Mouse (Mus musculus) liver, postnatal 0 days (tissue): ENCODE results near the gene Wdr60.

Experiments
- CTCF ChIP-seq: sonication (generic); IDR thresholded peaks from 2 replicates; pipeline ENCODE4 v1.5.1; 2016; ENCODE audit warnings: antibody characterized with exemption, low read depth
- EP300 ChIP-seq: IDR thresholded peaks from 2 replicates; pipeline ENCODE4 v1.6.1; 2016; ENCODE audit warnings: antibody characterized with exemption, low read depth, mild to moderate bottlenecking

GRCm38 (mm10) chr12:116273733-116274132 lies 10.9 kb upstream of the Wdr60 start:
- TF ChIP-seq CTCF: no peak
- TF ChIP-seq EP300: no peak
